Mouse (Mus musculus): ENCODE measurements around the gene St6galnac3. TPM values are rescaled to one million over a fixed set of nuclear protein-coding genes. Genes with fewer than 3 reads are reported as not detected.

Gene St6galnac3
- polyA plus RNA-seq, 1 experiment = not detected

DNA sequence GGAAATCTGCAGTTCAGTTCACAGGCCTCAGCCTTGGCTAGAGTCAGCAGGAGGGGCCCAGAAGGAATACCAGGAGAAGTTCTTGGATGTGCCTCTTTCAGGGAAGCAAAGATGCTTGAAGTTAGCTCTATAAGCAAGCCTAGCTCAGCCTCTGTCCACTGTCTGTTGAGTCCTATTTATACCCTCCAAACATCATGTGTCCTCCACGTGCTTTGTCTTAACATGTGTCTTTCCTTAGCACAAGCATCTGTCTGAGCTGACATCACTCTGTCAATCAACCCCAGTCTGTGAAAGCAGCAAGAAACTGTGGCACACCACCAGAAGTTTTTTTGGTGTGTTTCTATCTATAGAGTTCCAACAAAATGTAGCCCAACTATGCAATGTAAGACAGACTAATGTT is 26.5 kb upstream of the St6galnac3 start:
- H3ac ChIP-seq (ENCODE audit: control insufficient read depth, insufficient read length, low read depth) = no peak overlapping the region
- TF ChIP-seq CEBPB (IDR thresholded peaks at IDR 0.05; ENCODE audit: low read depth) (no peak), CTCF (IDR thresholded peaks at IDR 0.05; ENCODE audit: control insufficient read depth, insufficient read depth, insufficient read length) (no peak), MYOD1 (IDR thresholded peaks at IDR 0.05; ENCODE audit: control insufficient read depth, insufficient read length, low read depth) (no peak), USF1 (IDR thresholded peaks at IDR 0.05; ENCODE audit: low read depth) (no peak), FOSL1 (IDR thresholded peaks at IDR 0.05; ENCODE audit: insufficient read depth, low read length, poor library complexity, severe bottlenecking) (no peak), MAX (IDR thresholded peaks at IDR 0.05) (no peak), MYOG (IDR thresholded peaks at IDR 0.05; ENCODE audit: control insufficient read depth, extremely low read depth, insufficient read length) (no peak)
- no peaks in the 10 kb centered on the region for H3K79me2 ChIP-seq (ENCODE audit: control insufficient read depth, insufficient read depth)
- no peaks in the 10 kb centered on the region for H3K36me3 ChIP-seq (ENCODE audit: control insufficient read depth, insufficient read depth)
- no peaks in the 10 kb centered on the region for H3K79me3 ChIP-seq (ENCODE audit: low read depth)
- no peak overlapping the region for H3K4me3 ChIP-seq (ENCODE audit: insufficient read depth, poor library complexity, severe bottlenecking)
- H3K27me3 ChIP-seq (ENCODE audit: control insufficient read depth, insufficient read depth, insufficient read length) = no peaks in the 10 kb centered on the region

DNA sequence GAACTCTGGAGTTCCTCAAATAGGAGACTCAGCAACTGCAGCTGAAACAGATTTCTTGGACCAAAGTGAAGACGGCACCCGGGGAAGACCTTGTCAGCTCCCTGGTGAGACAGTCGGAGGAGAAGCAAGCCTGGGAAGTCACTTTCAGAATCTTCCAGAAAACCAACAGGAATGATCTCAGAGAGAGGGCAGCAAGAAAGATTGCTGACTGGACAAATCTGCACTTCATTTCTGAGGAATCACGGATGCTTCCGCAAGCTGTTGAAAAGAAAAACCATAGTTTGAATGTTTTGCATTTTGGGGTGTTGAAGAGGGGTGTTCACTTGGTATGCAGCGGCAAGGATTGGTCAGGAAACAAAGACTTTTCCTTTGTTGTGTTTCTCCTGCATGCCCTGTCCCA is 24.4 kb upstream of the St6galnac3 start:
- no peak overlapping the region for H3ac ChIP-seq (ENCODE audit: control insufficient read depth, insufficient read length, low read depth)
- H3K36me3 ChIP-seq (ENCODE audit: control insufficient read depth, insufficient read depth) = no peaks in the 10 kb centered on the region
- no peaks in the 10 kb centered on the region for H3K79me3 ChIP-seq (ENCODE audit: low read depth)
- H3K27me3 ChIP-seq (ENCODE audit: control insufficient read depth, insufficient read depth, insufficient read length) = no peaks in the 10 kb centered on the region
- H3K79me2 ChIP-seq (ENCODE audit: control insufficient read depth, insufficient read depth) = no peaks in the 10 kb centered on the region
- H3K4me3 ChIP-seq (ENCODE audit: insufficient read depth, poor library complexity, severe bottlenecking) = no peak overlapping the region
- TF ChIP-seq CTCF (IDR thresholded peaks at IDR 0.05; ENCODE audit: control insufficient read depth, insufficient read depth, insufficient read length) (no peak), MYOD1 (IDR thresholded peaks at IDR 0.05; ENCODE audit: control insufficient read depth, insufficient read length, low read depth) (no peak), USF1 (IDR thresholded peaks at IDR 0.05; ENCODE audit: low read depth) (no peak), CEBPB (IDR thresholded peaks at IDR 0.05; ENCODE audit: low read depth) (no peak), MYOG (IDR thresholded peaks at IDR 0.05; ENCODE audit: control insufficient read depth, extremely low read depth, insufficient read length) (no peak), MAX (IDR thresholded peaks at IDR 0.05) (no peak), FOSL1 (IDR thresholded peaks at IDR 0.05; ENCODE audit: insufficient read depth, low read length, poor library complexity, severe bottlenecking) (no peak)

DNA sequence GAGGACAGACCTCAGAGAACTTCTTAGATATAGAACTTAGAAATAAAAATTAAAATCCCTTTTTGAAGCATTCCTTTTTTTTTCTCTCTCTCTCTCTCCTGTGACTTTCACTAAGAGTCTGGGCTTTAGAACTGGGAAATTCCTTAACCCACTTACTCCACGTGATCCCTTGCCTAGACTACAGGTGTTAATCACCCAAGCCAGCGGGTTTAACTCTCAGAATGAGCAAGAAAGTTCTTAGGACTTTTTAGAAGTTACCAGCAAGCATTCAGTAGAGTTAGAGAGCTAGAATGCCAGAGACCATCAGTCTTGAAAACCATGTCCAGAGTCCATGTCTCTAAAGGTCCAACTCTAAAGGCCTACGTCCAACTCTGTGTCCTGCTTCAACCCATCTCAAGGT is 23.3 kb upstream of the St6galnac3 start:
- H3K4me3 ChIP-seq (ENCODE audit: insufficient read depth, poor library complexity, severe bottlenecking) = no peak overlapping the region
- no peaks in the 10 kb centered on the region for H3K36me3 ChIP-seq (ENCODE audit: control insufficient read depth, insufficient read depth)
- TF ChIP-seq MYOG (IDR thresholded peaks at IDR 0.05; ENCODE audit: control insufficient read depth, extremely low read depth, insufficient read length) (no peak), USF1 (IDR thresholded peaks at IDR 0.05; ENCODE audit: low read depth) (no peak), MYOD1 (IDR thresholded peaks at IDR 0.05; ENCODE audit: control insufficient read depth, insufficient read length, low read depth) (no peak)
- no peak overlapping the region for H3ac ChIP-seq (ENCODE audit: control insufficient read depth, insufficient read length, low read depth)
- no peaks in the 10 kb centered on the region for H3K79me3 ChIP-seq (ENCODE audit: low read depth)
- H3K79me2 ChIP-seq (ENCODE audit: control insufficient read depth, insufficient read depth) = no peaks in the 10 kb centered on the region
- no peaks in the 10 kb centered on the region for H3K27me3 ChIP-seq (ENCODE audit: control insufficient read depth, insufficient read depth, insufficient read length)

- Histone ChIP-seq H3K79me2 (ENCODE audit: control insufficient read depth, insufficient read depth) (no peaks in the 10 kb centered on the region), H3K27me3 (ENCODE audit: control insufficient read depth, insufficient read depth, insufficient read length) (no peaks in the 10 kb centered on the region), H3ac (ENCODE audit: control insufficient read depth, insufficient read length, low read depth) (no peak overlapping the region), H3K79me3 (ENCODE audit: low read depth) (no peaks in the 10 kb centered on the region), H3K36me3 (ENCODE audit: control insufficient read depth, insufficient read depth) (no peaks in the 10 kb centered on the region), H3K4me3 (ENCODE audit: insufficient read depth, poor library complexity, severe bottlenecking) (no peak overlapping the region)
- TF ChIP-seq MAX (IDR thresholded peaks at IDR 0.05) (no peak), USF1 (IDR thresholded peaks at IDR 0.05; ENCODE audit: low read depth) (no peak), CTCF (IDR thresholded peaks at IDR 0.05; ENCODE audit: control insufficient read depth, insufficient read depth, insufficient read length) (no peak), MYOG (IDR thresholded peaks at IDR 0.05; ENCODE audit: control insufficient read depth, extremely low read depth, insufficient read length) (no peak), CEBPB (IDR thresholded peaks at IDR 0.05; ENCODE audit: low read depth) (no peak), MYOD1 (IDR thresholded peaks at IDR 0.05; ENCODE audit: control insufficient read depth, insufficient read length, low read depth) (no peak), FOSL1 (IDR thresholded peaks at IDR 0.05; ENCODE audit: insufficient read depth, low read length, poor library complexity, severe bottlenecking) (no peak)
Measured at GRCm38 (mm10) chr3:153745099-153745498, 20.1 kb upstream of the St6galnac3 start.

- H3K27me3 ChIP-seq (ENCODE audit: control insufficient read depth, insufficient read depth, insufficient read length) = no peaks in the 10 kb centered on the region
- TF ChIP-seq USF1 (IDR thresholded peaks at IDR 0.05; ENCODE audit: low read depth) = no peak
- H3ac ChIP-seq (ENCODE audit: control insufficient read depth, insufficient read length, low read depth) = no peak overlapping the region
- H3K4me3 ChIP-seq (ENCODE audit: insufficient read depth, poor library complexity, severe bottlenecking) = no peak overlapping the region
- no peaks in the 10 kb centered on the region for H3K79me3 ChIP-seq (ENCODE audit: low read depth)
- H3K79me2 ChIP-seq (ENCODE audit: control insufficient read depth, insufficient read depth) = no peaks in the 10 kb centered on the region
- no peaks in the 10 kb centered on the region for H3K36me3 ChIP-seq (ENCODE audit: control insufficient read depth, insufficient read depth)
Measured at GRCm38 (mm10) chr3:153744447-153744846, 19.5 kb upstream of the St6galnac3 start.

DNA sequence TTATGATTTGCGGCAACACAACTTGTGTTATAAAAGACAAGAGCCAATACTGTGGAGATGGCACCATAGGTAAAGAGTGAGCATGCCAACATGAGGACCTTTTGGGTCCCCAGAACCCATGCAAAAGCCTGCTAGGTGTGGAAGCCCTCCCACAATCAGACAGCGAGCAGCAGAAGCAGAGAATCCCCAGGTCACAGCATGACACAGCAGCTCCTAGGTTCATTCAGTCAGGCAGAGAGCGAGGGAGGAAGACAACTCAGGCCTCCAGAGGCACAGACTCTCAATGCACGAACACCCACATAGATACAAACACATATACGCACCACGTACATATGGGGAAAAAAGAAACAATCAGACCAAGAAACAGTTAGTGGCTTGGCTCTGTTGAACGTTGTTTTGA is 16.8 kb upstream of the St6galnac3 start:
- H3K27me3 ChIP-seq (ENCODE audit: control insufficient read depth, insufficient read depth, insufficient read length) = no peaks in the 10 kb centered on the region
- H3K79me2 ChIP-seq (ENCODE audit: control insufficient read depth, insufficient read depth) = no peaks in the 10 kb centered on the region
- no peaks in the 10 kb centered on the region for H3K36me3 ChIP-seq (ENCODE audit: control insufficient read depth, insufficient read depth)
- no peak overlapping the region for H3ac ChIP-seq (ENCODE audit: control insufficient read depth, insufficient read length, low read depth)
- H3K79me3 ChIP-seq (ENCODE audit: low read depth) = no peaks in the 10 kb centered on the region
- no peak for TF ChIP-seq MYOD1 (IDR thresholded peaks at IDR 0.05; ENCODE audit: control insufficient read depth, insufficient read length, low read depth)
- TF ChIP-seq CEBPB (IDR thresholded peaks at IDR 0.05; ENCODE audit: low read depth) = no peak
- TF ChIP-seq MAX (IDR thresholded peaks at IDR 0.05) = no peak
- no peak for TF ChIP-seq USF1 (IDR thresholded peaks at IDR 0.05; ENCODE audit: low read depth)
- TF ChIP-seq FOSL1 (IDR thresholded peaks at IDR 0.05; ENCODE audit: insufficient read depth, low read length, poor library complexity, severe bottlenecking) = no peak
- no peak for TF ChIP-seq CTCF (IDR thresholded peaks at IDR 0.05; ENCODE audit: control insufficient read depth, insufficient read depth, insufficient read length)
- no peak for TF ChIP-seq MYOG (IDR thresholded peaks at IDR 0.05; ENCODE audit: control insufficient read depth, extremely low read depth, insufficient read length)
- H3K4me3 ChIP-seq (ENCODE audit: insufficient read depth, poor library complexity, severe bottlenecking) = no peak overlapping the region
